Mouse (Mus musculus): ENCODE data around the gene Cblc. TPM values are rescaled to one million over a fixed set of nuclear protein-coding genes. Genes with fewer than 3 reads are reported as not detected.

Gene Cblc
- polyA plus RNA-seq, 1 experiment, result not detected

DNA sequence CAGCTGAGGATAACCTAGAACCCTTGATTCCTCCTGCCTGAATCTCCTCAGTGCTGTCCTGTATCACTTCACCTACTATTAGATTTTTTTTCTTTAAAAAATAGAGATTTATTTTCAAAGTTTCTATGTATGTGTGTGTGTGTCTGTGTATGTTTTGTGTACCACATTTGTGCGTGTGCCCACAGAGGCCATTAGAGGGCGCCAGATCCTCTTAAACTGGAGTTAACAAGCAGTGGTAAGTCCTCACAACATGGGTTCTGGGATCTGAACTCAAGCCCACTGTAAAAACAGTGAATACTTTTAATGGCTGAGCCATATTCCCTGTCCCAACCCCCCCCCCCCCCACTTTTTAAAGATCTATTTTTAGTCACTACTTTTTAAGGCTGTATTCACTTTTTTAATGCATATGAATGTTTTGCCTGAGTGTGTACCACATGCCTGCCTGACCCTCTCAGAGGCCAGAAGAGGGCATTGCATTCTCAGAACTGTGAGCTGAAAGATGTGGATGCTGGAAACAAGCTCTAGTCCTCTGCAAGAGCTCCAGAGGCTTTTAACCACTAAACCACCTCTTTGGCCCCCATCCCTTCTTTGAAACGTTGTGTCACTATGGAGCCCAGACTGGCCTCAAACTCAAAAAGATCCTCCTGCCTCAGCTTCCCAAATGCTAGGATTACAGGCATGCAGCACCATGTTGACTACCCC is 23.9 kb upstream of the Cblc start:
- peaks cover 42% of the 10 kb centered on the region for H3K4me1 ChIP-seq (ENCODE audit: control insufficient read depth, insufficient read depth, low read length)

DNA sequence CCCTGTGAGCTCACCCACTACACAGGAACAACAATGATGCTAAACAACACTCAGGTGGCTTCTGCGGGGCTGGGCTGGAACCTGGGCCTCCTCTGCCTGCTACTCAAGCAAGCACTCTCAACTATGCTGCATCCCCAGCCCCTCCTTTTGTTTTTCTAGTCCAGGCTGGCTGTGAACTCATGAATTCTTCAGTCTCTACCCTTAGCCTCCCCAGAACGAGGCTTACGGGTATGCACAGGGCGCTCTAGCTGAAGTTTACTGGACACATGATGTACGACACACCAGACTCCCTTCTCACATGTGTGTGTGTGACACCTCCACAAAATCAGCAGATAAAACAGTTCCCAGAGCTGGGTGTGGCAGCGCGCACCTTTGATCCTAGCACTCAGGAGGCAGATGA is 22.3 kb upstream of the Cblc start:
- H3K27ac ChIP-seq (ENCODE audit: insufficient read depth, low read depth, low read length), result no peak overlapping the region

More for the DNA sequence above, 23.9 kb upstream of the Cblc start:
- Histone ChIP-seq H3K27ac (ENCODE audit: insufficient read depth, low read depth, low read length) (no peak overlapping the region), H3K4me3 (ENCODE audit: insufficient read depth, low read length) (no peak overlapping the region)
- TF ChIP-seq CTCF (IDR thresholded peaks at IDR 0.05; ENCODE audit: low read depth, low read length) (no peak), POLR2A (IDR thresholded peaks at IDR 0.05; ENCODE audit: borderline replicate concordance, low read depth, low read length) (no peak)

DNA sequence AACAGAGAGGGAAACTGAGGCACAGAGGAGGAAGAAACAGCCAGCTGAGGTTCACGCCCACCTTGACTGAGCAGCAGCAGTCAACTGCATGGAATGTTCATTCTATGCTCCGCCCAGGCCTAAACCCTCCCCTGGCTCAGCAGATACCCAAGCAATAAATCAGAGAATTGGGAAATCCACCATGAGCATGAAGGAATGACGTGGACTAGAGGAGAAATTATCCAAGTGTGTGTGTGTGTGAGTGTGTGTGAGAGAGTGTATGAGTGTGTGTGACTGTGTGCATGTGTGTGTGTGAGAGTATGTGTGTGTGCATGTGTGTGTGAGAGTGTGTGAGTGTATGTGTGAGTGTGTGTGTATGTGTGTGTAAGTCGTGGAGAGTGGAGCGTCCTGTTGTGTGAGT is 21.8 kb upstream of the Cblc start:
- no peak overlapping the region for H3K4me3 ChIP-seq (ENCODE audit: insufficient read depth, low read length)
- H3K27ac ChIP-seq (ENCODE audit: insufficient read depth, low read depth, low read length), result no peak overlapping the region
- TF ChIP-seq POLR2A (IDR thresholded peaks at IDR 0.05; ENCODE audit: borderline replicate concordance, low read depth, low read length), result no peak
- TF ChIP-seq CTCF (IDR thresholded peaks at IDR 0.05; ENCODE audit: low read depth, low read length), result no peak
- peaks cover 36% of the 10 kb centered on the region for H3K4me1 ChIP-seq (ENCODE audit: control insufficient read depth, insufficient read depth, low read length)

More for the DNA sequence above, 22.3 kb upstream of the Cblc start:
- no peak overlapping the region for H3K4me3 ChIP-seq (ENCODE audit: insufficient read depth, low read length)
- TF ChIP-seq CTCF (IDR thresholded peaks at IDR 0.05; ENCODE audit: low read depth, low read length) (no peak), POLR2A (IDR thresholded peaks at IDR 0.05; ENCODE audit: borderline replicate concordance, low read depth, low read length) (no peak)
- peaks cover 35% of the 10 kb centered on the region for H3K4me1 ChIP-seq (ENCODE audit: control insufficient read depth, insufficient read depth, low read length)

DNA sequence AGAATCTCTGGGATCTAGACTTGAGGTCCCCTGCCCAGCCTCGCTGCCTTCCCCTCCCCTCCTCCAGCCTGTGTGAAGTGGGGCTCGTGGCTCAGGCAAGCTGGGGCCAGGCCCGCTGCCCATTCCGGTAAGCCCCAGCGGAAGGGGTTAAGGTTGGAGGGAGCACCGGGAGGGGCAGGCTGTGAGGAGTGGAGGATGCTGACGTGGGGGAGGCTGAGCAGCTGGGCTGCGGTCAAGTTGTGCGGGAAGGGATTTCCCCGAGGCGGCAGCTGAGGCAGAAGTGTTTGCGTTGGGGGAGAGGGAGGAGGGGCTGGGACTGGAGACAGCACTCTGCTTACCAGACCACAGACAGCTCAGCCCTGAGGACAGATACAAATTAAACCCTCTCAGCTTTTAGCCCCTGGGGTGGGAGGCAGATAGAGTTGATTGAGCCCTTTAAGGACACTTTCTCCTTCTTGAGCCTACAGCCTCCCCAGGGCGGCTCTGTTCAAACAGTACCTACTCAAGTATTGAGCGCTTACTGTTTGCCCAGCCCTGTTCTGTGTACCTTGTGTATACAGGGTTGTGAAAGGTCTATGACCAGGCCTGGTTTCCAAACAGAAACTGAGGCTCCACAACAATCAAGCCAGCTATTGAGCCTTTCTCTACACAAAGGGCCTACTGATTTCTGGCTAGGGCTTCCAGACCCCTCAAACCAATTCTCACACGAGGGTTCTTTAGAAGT is 20.9 kb upstream of the Cblc start:
- Histone ChIP-seq H3K4me3 (ENCODE audit: insufficient read depth, low read length) (peak overlapping the region; percentile 62), H3K27ac (ENCODE audit: insufficient read depth, low read depth, low read length) (peak overlapping the region; percentile 89), H3K4me1 (ENCODE audit: control insufficient read depth, insufficient read depth, low read length) (peaks cover 37% of the 10 kb centered on the region)
- no peak for TF ChIP-seq POLR2A (IDR thresholded peaks at IDR 0.05; ENCODE audit: borderline replicate concordance, low read depth, low read length)
- no peak for TF ChIP-seq CTCF (IDR thresholded peaks at IDR 0.05; ENCODE audit: low read depth, low read length)

DNA sequence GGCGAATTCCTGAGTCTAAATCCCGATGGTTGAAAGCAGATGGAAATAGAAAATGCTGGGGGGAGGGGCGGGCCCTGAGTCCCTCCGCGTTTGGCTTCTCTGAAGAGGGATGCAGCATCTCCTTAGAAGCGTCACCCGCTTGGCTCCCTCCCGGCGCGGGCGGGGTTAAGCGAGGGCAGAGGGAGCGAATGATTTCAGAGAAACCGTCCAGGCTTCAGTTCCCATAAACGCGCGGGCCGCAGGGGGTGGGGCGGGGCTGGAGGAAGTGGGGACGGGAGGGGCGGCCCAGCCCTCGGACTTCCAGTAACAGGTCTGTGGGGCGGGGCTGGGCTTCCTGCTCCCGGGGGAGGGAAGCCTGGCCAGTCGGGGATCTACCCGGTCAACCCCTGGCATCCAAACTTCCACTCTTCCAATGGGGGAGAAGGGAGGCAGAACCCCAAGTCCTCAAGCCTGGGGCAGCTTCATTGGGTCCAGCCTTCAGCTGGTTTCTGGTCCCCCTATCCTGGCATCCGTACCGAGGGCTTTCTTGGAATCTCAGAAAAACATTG is 19.7 kb upstream of the Cblc start:
- H3K4me3 ChIP-seq (ENCODE audit: insufficient read depth, low read length), result peak overlapping the region; percentile 62
- H3K27ac ChIP-seq (ENCODE audit: insufficient read depth, low read depth, low read length), result peak overlapping the region; percentile 89
- peaks cover 29% of the 10 kb centered on the region for H3K4me1 ChIP-seq (ENCODE audit: control insufficient read depth, insufficient read depth, low read length)
- TF ChIP-seq CTCF (IDR thresholded peaks at IDR 0.05; ENCODE audit: low read depth, low read length), result no peak
- TF ChIP-seq POLR2A (IDR thresholded peaks at IDR 0.05; ENCODE audit: borderline replicate concordance, low read depth, low read length), result no peak

DNA sequence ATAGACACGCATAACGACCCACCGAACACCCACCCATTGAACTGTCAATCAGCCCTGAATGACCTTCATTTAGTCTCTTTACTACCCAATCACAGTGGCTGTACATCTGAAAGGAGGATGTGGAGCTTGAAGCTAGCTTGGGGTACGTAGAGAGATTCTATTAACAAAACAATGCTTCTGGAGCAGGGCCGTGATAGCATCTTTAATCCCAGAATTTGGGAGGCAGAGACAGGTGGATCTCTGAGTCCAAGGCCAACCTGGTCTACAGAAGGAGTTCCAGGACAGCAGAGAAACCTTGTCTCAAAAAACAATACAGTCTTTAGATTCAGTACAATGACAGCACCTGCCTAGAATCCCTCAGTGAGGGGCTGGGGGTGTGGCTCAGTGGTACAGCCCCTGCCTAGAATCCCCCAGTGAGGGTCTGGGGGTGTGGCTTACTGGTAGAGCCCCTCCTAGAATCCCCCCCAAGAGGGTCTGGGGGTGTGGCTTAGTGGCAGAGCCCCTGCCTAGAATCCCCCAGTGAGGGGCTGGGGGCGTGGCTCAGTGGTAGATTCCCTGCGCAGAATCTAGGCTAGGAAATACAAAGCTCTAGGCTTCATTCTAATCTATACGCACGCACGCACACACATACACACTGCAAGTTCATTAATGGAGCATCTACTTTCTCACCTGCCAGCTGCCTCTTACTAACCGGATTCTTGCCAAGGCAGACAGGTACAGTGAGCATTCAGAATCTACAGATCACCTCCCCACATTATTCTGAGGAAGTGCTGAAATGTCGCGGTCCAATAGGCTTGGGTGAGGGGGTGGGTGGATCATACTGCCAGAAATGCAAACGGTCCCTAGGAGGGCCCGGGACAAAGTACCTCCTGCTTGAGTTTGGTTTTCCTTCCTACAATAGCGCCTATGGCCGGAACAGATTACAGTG is 19.0 kb upstream of the Cblc start:
- H3K4me1 ChIP-seq (ENCODE audit: control insufficient read depth, insufficient read depth, low read length), result peaks cover 29% of the 10 kb centered on the region
- H3K4me3 ChIP-seq (ENCODE audit: insufficient read depth, low read length), result peak overlapping the region; percentile 44
- peak overlapping the region; percentile 46 for H3K27ac ChIP-seq (ENCODE audit: insufficient read depth, low read depth, low read length)
- TF ChIP-seq CTCF (IDR thresholded peaks at IDR 0.05; ENCODE audit: low read depth, low read length) (no peak), POLR2A (IDR thresholded peaks at IDR 0.05; ENCODE audit: borderline replicate concordance, low read depth, low read length) (no peak)

DNA sequence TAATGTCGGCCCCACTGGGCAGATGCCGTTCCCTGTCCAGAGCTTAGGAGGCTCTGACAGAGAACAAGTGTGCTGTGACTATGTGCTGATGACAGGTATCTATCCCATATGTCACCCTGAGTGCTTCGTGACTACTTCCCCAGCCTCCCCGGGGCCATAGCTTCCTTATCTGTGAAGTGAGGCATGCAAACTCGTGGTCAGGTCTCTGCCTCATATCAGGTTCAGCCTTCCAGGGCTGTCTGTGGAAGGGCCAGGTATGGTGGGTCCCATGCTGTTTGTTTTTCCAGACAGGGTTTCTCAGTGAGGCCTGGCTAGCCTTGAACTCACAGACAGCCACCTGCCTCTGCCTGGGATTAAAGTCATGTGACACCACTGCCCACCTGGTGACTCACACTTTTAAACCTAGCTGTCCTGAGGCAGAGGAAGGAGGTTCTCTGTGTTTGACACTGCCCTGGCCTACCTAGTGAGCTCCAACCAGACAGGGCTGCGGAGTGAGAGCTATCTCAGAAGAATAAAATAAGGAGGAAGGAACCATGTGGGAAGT is 17.0 kb upstream of the Cblc start:
- Histone ChIP-seq H3K4me1 (ENCODE audit: control insufficient read depth, insufficient read depth, low read length) (peaks cover 28% of the 10 kb centered on the region), H3K27ac (ENCODE audit: insufficient read depth, low read depth, low read length) (no peak overlapping the region), H3K4me3 (ENCODE audit: insufficient read depth, low read length) (no peak overlapping the region)
- TF ChIP-seq CTCF (IDR thresholded peaks at IDR 0.05; ENCODE audit: low read depth, low read length), result no peak
- no peak for TF ChIP-seq POLR2A (IDR thresholded peaks at IDR 0.05; ENCODE audit: borderline replicate concordance, low read depth, low read length)

DNA sequence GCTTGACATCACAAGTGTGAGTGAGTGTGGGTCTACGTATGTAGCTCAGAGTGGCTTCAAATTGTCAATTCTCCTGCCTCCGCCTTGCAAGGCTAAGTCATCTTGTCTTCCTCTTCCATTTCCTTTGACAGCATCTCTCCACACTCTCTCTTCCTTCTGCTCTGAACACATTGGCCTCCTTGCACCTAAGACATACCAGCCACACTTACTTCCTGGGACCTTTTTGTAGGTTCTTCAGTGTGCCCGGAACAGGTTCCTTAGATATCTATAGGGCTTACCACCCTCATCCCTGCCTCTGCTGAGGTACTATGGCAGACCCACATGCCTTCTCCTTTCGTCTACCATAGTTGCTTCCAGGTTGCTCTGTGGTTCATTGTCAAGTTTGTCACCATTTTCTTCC is 16.6 kb upstream of the Cblc start:
- Histone ChIP-seq H3K4me3 (ENCODE audit: insufficient read depth, low read length) (no peak overlapping the region), H3K27ac (ENCODE audit: insufficient read depth, low read depth, low read length) (no peak overlapping the region), H3K4me1 (ENCODE audit: control insufficient read depth, insufficient read depth, low read length) (peaks cover 23% of the 10 kb centered on the region)
- TF ChIP-seq POLR2A (IDR thresholded peaks at IDR 0.05; ENCODE audit: borderline replicate concordance, low read depth, low read length) (no peak), CTCF (IDR thresholded peaks at IDR 0.05; ENCODE audit: low read depth, low read length) (no peak)

DNA sequence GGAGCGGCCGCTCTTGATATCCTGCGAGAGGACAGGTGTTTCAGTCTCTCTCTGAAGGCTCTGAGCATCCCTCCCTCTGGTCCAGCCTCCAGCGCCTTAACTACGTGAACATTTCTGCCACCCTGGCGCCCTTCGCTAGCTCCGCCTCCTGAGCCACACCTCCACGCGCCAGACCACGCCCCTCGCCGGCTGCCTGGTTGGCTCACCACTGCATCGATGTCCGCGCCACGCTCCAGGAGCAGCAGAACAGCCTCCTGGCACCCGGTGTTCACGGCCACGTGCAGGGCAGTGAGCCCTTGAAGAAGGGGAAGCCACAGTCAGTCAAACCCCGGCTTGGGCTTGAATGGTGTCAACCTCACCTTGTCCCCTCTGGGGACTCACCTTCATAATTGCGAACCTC is 14.5 kb upstream of the Cblc start:
- Histone ChIP-seq H3K27ac (ENCODE audit: insufficient read depth, low read depth, low read length) (no peak overlapping the region), H3K4me3 (ENCODE audit: insufficient read depth, low read length) (no peak overlapping the region), H3K4me1 (ENCODE audit: control insufficient read depth, insufficient read depth, low read length) (peaks cover 18% of the 10 kb centered on the region)
- no peak for TF ChIP-seq POLR2A (IDR thresholded peaks at IDR 0.05; ENCODE audit: borderline replicate concordance, low read depth, low read length)
- TF ChIP-seq CTCF (IDR thresholded peaks at IDR 0.05; ENCODE audit: low read depth, low read length), result no peak

All from bone marrow macrophage, adult 2 months (primary cell).